Mouse (Mus musculus) lung, embryonic 15.5 days (tissue): Measurements from ENCODE around the gene 1700001C19Rik. TPM values are rescaled to one million over a fixed set of nuclear protein-coding genes. Genes with fewer than 3 reads are reported as not detected.

Experiments used
- ATAC-seq: fragments of 200-750 bp; cut with Nextera tagmentation; 2 replicates; pipeline ENCODE4 v1.8.0; 2017; ENCODE audit warnings: moderate number of reproducible peaks, borderline replicate concordance; ENCODE audit not compliant: low FRiP score, low TSS enrichment; ENCODE audit errors: extremely low read depth
- H3K27ac ChIP-seq: fragments of 300-500 bp; sonication (generic); 2 replicates; pipeline ENCODE4 v1.5.1; 2015; ENCODE audit warnings: moderate library complexity, mild to moderate bottlenecking, inconsistent platforms
- H3K27me3 ChIP-seq: fragments of 300-500 bp; sonication (generic); 2 replicates; pipeline ENCODE4 v1.6.1; 2015; ENCODE audit warnings: inconsistent platforms
- H3K36me3 ChIP-seq: fragments of 300-500 bp; sonication (generic); 2 replicates; pipeline ENCODE4 v1.6.1; 2015; ENCODE audit warnings: inconsistent platforms
- H3K4me1 ChIP-seq: fragments of 300-500 bp; sonication (generic); 2 replicates; pipeline ENCODE4 v1.6.1; 2015; ENCODE audit warnings: inconsistent platforms
- H3K4me2 ChIP-seq: fragments of 300-500 bp; sonication (generic); 2 replicates; pipeline ENCODE4 v1.6.1; 2015; ENCODE audit warnings: inconsistent platforms, mild to moderate bottlenecking, moderate library complexity
- H3K4me3 ChIP-seq: fragments of 300-500 bp; sonication (generic); 2 replicates; pipeline ENCODE4 v1.5.1; 2015; ENCODE audit warnings: mild to moderate bottlenecking, inconsistent platforms
- H3K9ac ChIP-seq: fragments of 300-500 bp; sonication (generic); 2 replicates; pipeline ENCODE4 v1.6.1; 2015; ENCODE audit warnings: inconsistent platforms
- H3K9me3 ChIP-seq: fragments of 300-500 bp; sonication (generic); 2 replicates; pipeline ENCODE4 v1.6.1; 2016; ENCODE audit warnings: inconsistent platforms
- WGBS: fragments of 180-500 bp; shearing (Covaris S2); methylation state at CpG from one replicate; pipeline ENCODE4 v1.1.7; 2015; 5-methylcytosine and 5-hydroxymethylcytosine counted together
- polyA plus RNA-seq: library from polyadenylated mRNA; unstranded; fragments of >200 nt; fragmentation: Nextera tagmentation; extraction: Ambion mirVana; gene quantifications from 2 replicates; pipeline ENCODE4 v1.2.1, GENCODE M21; 2015

1700001C19Rik gene
- 0.14 and 0.45 TPM in 2 replicates for polyA plus RNA-seq

GRCm38 (mm10) chr17:47436907-47437547 lies at the start of gene 1700001C19Rik:
Gene 1700001C19Rik (minus strand): TSS chr17:47437376.
- no peaks in the 10 kb centered on the region for H3K9me3 ChIP-seq
- no peak for ATAC-seq
- peaks cover 39% of the 10 kb centered on the region for H3K4me1 ChIP-seq
- peak within 1 kb of the TSS; percentile 85 for H3K4me2 ChIP-seq
- peak within 1 kb of the TSS; percentile 52 for H3K4me3 ChIP-seq
- WGBS, result 5% methylated on average over 19 of the region's 25 CpGs
- H3K27ac ChIP-seq, result peak within 1 kb of the TSS; percentile 70
- H3K27me3 ChIP-seq, result peaks cover 27% of the 10 kb centered on the region
- H3K9ac ChIP-seq, result peak within 1 kb of the TSS; percentile 53
- H3K36me3 ChIP-seq, result no peaks in the 10 kb centered on the region

- WGBS, result 45% methylated on average over 3 of the region's 3 CpGs
- Histone ChIP-seq H3K27me3 (no peaks in the 10 kb centered on the region), H3K9ac (no peak overlapping the region), H3K4me3 (no peak overlapping the region), H3K36me3 (peaks cover 20% of the 10 kb centered on the region), H3K9me3 (no peaks in the 10 kb centered on the region), H3K4me1 (peaks cover 16% of the 10 kb centered on the region), H3K27ac (0 out of 2 replicates have a peak overlapping the region, but pooled peaks have one; percentile 91), H3K4me2 (no peak overlapping the region)
- no peak; the same call in 1 of the 2 replicates for ATAC-seq
These were observed 48.6 kb upstream of the 1700001C19Rik start for GRCm38 (mm10) chr17:47485791-47486190.

GRCm38 (mm10) chr17:47484993-47485392 lies 47.8 kb upstream of the 1700001C19Rik start:
- 5% methylated on average over 3 of the region's 3 CpGs for WGBS

GRCm38 (mm10) chr17:47484241-47484921 lies 47.2 kb upstream of the 1700001C19Rik start:
- 0 out of 2 replicates have a peak overlapping the region, but pooled peaks have one; percentile 18 for H3K4me2 ChIP-seq
- peak; percentile 75 for ATAC-seq
- WGBS, result 17% methylated on average over 1 of the region's 1 CpGs
- H3K9me3 ChIP-seq, result no peaks in the 10 kb centered on the region
- no peak overlapping the region for H3K4me3 ChIP-seq
- peak overlapping the region; percentile 91 for H3K27ac ChIP-seq
- no peaks in the 10 kb centered on the region for H3K27me3 ChIP-seq
- H3K36me3 ChIP-seq, result peaks cover 8% of the 10 kb centered on the region
- H3K9ac ChIP-seq, result no peak overlapping the region
- H3K4me1 ChIP-seq, result peaks cover 20% of the 10 kb centered on the region

More at GRCm38 (mm10) chr17:47484993-47485392, 47.8 kb upstream of the 1700001C19Rik start:
- ATAC-seq, result no peak
- Histone ChIP-seq H3K36me3 (peaks cover 14% of the 10 kb centered on the region), H3K27ac (peak overlapping the region; percentile 91), H3K9me3 (no peaks in the 10 kb centered on the region), H3K27me3 (no peaks in the 10 kb centered on the region), H3K4me1 (peaks cover 16% of the 10 kb centered on the region), H3K9ac (no peak overlapping the region), H3K4me3 (no peak overlapping the region), H3K4me2 (0 out of 2 replicates have a peak overlapping the region, but pooled peaks have one; percentile 18)

GRCm38 (mm10) chr17:47482401-47482800 lies 45.2 kb upstream of the 1700001C19Rik start:
- H3K4me3 ChIP-seq, result no peak overlapping the region
- 0 out of 2 replicates have a peak, but pooled peaks cover under 1% of the 10 kb centered on the region for H3K36me3 ChIP-seq
- no peak overlapping the region for H3K27ac ChIP-seq
- no peak overlapping the region for H3K4me2 ChIP-seq
- H3K9ac ChIP-seq, result no peak overlapping the region
- peaks cover 20% of the 10 kb centered on the region for H3K4me1 ChIP-seq
- no peak for ATAC-seq
- H3K9me3 ChIP-seq, result no peaks in the 10 kb centered on the region
- 39% methylated on average over 2 of the region's 2 CpGs for WGBS
- H3K27me3 ChIP-seq, result no peaks in the 10 kb centered on the region

GRCm38 (mm10) chr17:47479887-47480286 lies 42.7 kb upstream of the 1700001C19Rik start:
- Histone ChIP-seq H3K4me2 (no peak overlapping the region), H3K9ac (no peak overlapping the region), H3K4me1 (peaks cover 8% of the 10 kb centered on the region), H3K9me3 (no peaks in the 10 kb centered on the region), H3K27me3 (no peaks in the 10 kb centered on the region), H3K36me3 (no peaks in the 10 kb centered on the region), H3K4me3 (no peak overlapping the region), H3K27ac (no peak overlapping the region)
- no peak for ATAC-seq
- 37% methylated on average over 3 of the region's 3 CpGs for WGBS

- peaks cover 20% of the 10 kb centered on the region for H3K4me1 ChIP-seq
- no peak overlapping the region for H3K9ac ChIP-seq
- H3K27me3 ChIP-seq, result no peaks in the 10 kb centered on the region
- no peak overlapping the region for H3K4me3 ChIP-seq
- no peak overlapping the region for H3K27ac ChIP-seq
- no peak overlapping the region for H3K4me2 ChIP-seq
- H3K9me3 ChIP-seq, result no peaks in the 10 kb centered on the region
- no peak for ATAC-seq
- no peaks in the 10 kb centered on the region for H3K36me3 ChIP-seq
- WGBS, result 63% methylated on average over 3 of the region's 3 CpGs
These were observed 38.5 kb upstream of the 1700001C19Rik start for GRCm38 (mm10) chr17:47475714-47476113.

GRCm38 (mm10) chr17:47475181-47475580 lies 38.0 kb upstream of the 1700001C19Rik start:
- Histone ChIP-seq H3K4me2 (no peak overlapping the region), H3K27ac (no peak overlapping the region), H3K9ac (no peak overlapping the region), H3K27me3 (no peaks in the 10 kb centered on the region), H3K36me3 (no peaks in the 10 kb centered on the region), H3K9me3 (no peaks in the 10 kb centered on the region), H3K4me1 (peaks cover 25% of the 10 kb centered on the region), H3K4me3 (no peak overlapping the region)
- 82% methylated on average over 4 of the region's 4 CpGs for WGBS
- ATAC-seq, result no peak

GRCm38 (mm10) chr17:47474250-47474649 lies 37.1 kb upstream of the 1700001C19Rik start:
- Histone ChIP-seq H3K9me3 (no peaks in the 10 kb centered on the region), H3K9ac (no peak overlapping the region), H3K4me3 (no peak overlapping the region), H3K27ac (no peak overlapping the region), H3K36me3 (no peaks in the 10 kb centered on the region), H3K4me1 (peaks cover 21% of the 10 kb centered on the region), H3K4me2 (no peak overlapping the region), H3K27me3 (0 out of 2 replicates have a peak, but pooled peaks cover under 1% of the 10 kb centered on the region)
- no peak for ATAC-seq
- WGBS, result 62% methylated on average over 4 of the region's 4 CpGs

GRCm38 (mm10) chr17:47473434-47473974 lies 36.3 kb upstream of the 1700001C19Rik start:
- H3K9me3 ChIP-seq, result no peaks in the 10 kb centered on the region
- H3K27ac ChIP-seq, result no peak overlapping the region
- H3K36me3 ChIP-seq, result no peaks in the 10 kb centered on the region
- 14% methylated on average over 8 of the region's 8 CpGs for WGBS
- ATAC-seq, result no peak
- H3K27me3 ChIP-seq, result peaks cover 4% of the 10 kb centered on the region; the same call in 1 of the 2 replicates
- H3K4me3 ChIP-seq, result no peak overlapping the region
- H3K4me1 ChIP-seq, result peaks cover 23% of the 10 kb centered on the region
- no peak overlapping the region for H3K9ac ChIP-seq
- H3K4me2 ChIP-seq, result no peak overlapping the region

GRCm38 (mm10) chr17:47472435-47473350 lies 35.5 kb upstream of the 1700001C19Rik start:
- no peak overlapping the region for H3K9ac ChIP-seq
- ATAC-seq, result no peak; the same call in none of the 2 replicates

More at GRCm38 (mm10) chr17:47472435-47473350, 35.5 kb upstream of the 1700001C19Rik start:
- Histone ChIP-seq H3K4me2 (no peak overlapping the region), H3K36me3 (no peaks in the 10 kb centered on the region), H3K4me1 (peaks cover 31% of the 10 kb centered on the region), H3K27ac (peak overlapping the region; percentile 33), H3K9me3 (no peaks in the 10 kb centered on the region), H3K27me3 (peaks cover 9% of the 10 kb centered on the region), H3K4me3 (no peak overlapping the region)
- 30% methylated on average over 15 of the region's 15 CpGs for WGBS
